Mouse (Mus musculus): ENCODE measurements around the gene Bnc1.

Gene Bnc1

DNA sequence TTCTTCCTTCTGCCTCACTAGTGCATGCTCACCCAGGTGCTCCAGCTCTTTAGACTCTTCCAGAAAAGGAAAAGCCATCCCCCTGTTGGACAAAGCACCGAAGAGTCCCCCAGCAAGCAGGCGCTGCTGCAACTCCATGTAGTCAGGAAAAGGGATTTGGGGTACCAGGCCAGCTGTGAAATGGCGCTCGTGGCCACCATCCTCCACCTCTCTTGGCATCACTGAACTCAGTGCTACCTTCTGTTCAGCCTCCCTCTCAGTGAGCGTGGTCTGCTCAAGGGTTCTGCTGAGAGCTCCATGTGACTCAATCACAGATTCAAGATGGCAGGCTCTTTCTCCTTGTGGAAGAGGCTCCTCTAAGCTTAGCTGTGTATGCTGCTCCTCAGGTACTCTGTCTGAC is 18.8 kb downstream of the Bnc1 start:
- DNase-seq = no peak

DNA sequence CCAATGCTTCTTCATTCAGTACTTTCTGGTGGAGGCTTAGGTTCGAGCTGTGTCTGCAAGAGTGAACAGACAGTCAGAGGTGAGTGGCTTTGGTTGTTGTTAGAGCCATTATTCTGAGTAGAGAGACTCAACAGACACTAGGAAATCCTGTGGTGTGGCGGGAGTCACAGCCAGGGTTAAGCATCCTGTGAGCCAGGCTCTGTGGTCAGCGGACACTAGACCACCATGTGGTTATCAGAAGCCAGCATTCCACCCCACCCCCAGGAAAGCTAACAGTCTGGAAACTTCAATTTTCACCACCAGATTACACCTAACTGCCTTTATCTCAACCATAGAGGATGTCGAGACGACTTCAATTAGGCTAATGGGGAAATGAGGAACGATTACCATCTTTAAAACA is 23.1 kb downstream of the Bnc1 start:
- no peak for DNase-seq

DNA sequence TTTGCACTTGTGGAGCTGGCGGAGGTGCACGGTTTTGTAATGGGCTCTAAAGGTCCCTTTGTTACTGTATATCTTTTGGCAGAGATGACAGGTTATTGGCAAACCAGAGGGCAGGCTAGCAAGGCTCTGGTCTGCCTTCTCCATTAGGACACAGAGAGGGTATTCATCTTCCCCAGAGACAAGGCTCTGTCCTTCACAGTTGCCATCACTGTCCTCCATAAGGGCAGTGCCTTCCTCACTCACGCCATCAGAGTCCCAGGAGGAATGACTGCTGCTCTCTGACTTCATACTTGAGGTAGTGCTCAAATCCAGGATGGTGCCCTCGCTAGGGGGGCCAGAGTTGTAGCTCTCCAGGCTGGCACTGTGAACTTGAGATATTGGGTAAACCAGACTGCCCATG is 23.6 kb downstream of the Bnc1 start:
- no peak for DNase-seq

DNA sequence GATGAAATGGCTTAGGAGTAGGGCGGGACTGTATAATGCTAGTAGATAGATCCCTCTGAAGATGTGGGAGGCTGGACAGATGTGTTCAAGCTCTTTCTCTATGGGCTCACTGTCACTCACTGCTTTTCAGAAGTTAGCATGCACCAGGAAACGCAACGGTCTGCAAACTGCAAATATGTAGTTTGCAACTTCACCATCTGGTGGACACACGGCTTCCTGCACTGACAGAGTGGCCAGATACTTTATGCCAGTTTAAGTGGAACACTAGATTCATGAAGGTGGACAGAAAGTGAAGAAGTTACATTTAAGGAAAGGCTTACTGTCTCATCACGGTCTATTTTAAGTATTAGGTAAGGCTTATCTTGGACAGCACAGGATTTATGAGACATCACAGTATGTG is 25.9 kb downstream of the Bnc1 start:
- no peak for DNase-seq

GRCm38 (mm10) chr7:81959704-81960103 is 32.4 kb downstream of the Bnc1 start:
- DNase-seq = no peak

DNA sequence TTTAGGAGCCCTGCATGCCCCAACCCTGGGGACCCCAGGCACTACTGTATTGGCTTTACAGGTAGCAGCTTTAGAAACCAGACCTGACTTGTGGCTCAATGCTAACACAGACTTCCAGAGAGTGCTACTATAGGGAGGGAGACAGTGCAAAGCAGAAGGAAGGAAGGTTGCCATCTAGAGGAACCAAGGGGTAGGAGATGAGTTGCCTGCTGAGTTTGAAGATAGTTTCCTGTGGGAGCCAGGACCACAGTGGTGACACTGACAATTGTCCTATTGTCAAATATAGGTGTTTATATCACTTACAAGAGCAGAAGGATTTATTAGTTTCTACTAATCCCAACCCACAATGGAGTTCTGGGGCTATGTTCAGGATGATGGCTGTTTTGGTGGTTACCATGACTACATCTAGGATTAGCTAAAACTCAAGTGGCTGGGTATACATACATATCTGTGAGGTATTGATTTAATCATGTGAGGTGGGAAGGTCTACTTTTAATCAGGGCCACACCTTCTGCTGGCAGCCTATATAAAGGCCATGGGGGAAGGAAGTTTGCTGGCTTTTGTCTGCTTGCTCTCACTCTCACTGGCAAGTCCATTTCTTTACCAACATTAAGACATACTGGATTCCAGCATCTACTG is 37.8 kb downstream of the Bnc1 start:
- no peak for DNase-seq

GRCm38 (mm10) chr7:81950499-81950898 is 41.6 kb downstream of the Bnc1 start:
- DNase-seq = no peak

DNA sequence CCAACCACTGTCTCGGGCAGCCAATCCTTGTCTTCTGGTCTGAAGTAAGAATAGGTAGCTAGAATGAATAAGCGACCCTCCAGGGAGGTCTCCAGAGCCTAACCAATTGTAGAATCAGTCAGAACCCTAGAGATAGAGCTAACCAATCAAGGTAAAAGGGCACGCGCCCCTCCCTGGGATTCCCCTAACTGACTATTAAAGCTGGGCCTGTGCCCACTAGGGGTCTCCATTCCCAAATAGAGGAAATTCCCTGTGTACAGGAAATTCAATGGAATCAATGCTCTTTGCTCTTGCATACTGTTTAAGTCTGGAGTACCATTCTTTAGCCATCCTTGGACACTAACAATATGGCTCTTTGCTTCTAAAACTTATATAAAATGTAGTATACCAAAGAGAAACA is 46.7 kb downstream of the Bnc1 start:
- DNase-seq = no peak

DNA sequence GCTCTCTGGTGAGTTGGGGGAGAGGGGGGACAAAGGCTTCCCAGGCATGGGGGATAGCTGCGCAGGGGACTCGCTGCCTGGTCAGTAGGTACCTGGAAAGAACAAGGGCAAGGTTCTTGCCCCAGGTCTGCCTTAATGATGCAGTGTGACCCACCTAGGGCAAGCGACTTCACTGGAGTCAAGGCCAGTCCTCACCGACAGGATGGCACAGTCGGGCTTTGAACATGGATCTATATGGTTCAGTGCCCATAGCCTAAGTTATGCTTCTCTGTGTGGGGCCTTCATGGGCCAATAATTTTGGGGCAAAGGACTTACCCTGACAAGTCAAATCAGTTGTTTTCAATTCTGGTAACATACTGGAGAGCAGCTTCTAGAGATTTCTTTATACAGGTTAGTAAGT is 57.3 kb downstream of the Bnc1 start:
- no peak for DNase-seq

DNA sequence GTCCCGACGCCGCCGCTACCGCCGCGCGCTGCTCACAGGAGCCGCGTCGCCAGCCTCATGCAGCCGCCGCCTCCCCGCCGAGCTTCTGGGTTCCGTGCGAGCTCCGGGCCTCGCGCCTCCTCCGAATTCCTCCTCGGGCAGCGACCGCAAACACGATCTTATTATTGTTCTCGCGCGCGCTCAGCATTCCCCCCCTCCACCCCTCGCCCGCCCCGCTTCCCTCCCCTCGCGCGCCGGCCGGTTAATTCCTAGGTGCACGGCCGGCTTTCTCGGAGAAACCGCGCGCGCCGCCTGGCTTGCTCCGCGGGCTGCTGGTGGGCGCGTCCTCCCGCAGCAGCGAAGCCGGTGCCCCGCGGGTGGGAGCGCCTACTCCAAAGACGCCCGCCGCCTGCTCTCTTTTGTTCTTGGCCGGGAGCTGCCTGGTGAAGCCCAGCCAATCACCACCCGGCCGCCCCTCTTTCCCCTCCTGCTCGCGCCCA is 57.8 kb downstream of the Bnc1 start, which contains the start of gene Hdgfl3:
Gene Hdgfl3, minus strand, starts transcription at position 207 of the 479 bp plus-strand sequence.
- peak; percentile 54 for DNase-seq

GRCm38 (mm10) chr7:81933601-81934266 is 58.4 kb downstream of the Bnc1 start:
- peak; percentile 13 for DNase-seq

DNA sequence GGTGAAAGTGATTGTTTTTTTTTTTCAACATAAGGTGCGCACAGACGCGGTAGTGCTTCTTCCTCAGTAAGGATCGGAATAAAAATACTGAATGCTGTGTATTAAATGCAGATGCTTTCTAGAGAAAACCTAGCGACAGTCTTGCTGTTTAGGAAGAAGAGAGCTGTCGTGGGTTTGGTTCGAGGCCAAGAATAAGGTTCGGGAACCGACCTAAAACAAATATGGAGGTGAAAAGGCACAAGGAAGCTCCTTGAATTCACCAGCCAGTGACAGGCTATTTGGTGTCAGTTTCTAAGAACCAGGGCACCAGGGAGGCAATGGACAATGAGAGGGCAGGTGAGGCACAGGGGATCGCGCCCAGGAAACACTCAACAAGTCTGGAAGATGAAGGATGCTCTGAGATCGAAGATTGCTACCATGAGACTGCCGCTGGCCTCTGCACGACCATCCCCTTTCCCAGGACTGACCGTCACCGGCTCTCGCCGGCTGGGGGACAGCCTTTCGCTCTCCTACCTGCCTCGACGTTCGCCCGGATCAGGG is 59.0 kb downstream of the Bnc1 start:
- no peak for DNase-seq

GRCm38 (mm10) chr7:81932521-81933045 is 59.5 kb downstream of the Bnc1 start:
- no peak for DNase-seq

GRCm38 (mm10) chr7:81928998-81929397 is 63.1 kb downstream of the Bnc1 start:
- DNase-seq = no peak

DNA sequence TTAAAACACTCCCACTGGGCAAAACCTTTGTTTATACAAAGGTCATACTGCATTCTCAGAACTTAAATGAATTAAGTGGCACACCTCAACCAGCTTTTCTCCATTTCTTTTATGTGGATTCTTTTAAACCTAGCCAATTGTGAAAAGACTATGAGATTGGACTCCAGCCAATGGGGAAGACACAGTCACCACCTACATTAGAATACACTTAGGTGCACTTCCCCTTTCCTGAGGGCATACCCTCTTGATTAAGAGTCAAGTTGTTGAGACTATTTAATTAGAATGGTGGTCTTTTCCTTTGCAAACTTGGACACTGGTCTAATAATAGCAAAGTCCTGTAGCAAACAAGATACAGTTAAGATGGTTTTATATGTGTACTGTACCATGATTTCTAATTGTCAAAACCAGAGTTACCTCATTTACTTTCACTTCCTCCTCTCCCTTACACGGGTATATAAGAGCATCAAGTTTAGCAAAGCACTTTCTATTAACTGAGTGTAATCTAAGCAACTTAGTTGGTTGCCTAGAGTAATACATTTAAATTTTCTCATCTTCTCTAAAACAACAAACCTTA is 70.6 kb downstream of the Bnc1 start:
- DNase-seq = no peak

DNA sequence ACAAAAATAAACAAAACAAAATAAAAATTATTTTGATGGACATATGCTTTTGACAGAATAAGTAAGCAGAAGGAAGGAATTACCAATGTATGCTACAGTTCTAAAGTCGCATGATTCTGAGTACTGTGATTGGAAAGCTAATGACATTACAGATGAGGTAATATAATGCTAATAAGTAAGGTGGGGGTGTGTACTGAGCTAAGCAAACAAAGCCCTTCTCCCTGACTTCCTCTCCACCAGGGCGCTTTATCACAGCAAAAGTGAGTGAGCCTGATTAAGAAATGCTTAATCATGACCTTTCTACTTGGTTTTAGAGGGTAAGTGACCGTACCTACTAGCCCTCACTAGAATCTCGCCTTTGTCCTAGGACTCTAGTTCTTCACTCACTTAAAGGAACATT is 71.8 kb downstream of the Bnc1 start:
- DNase-seq = no peak

- no peak for DNase-seq
Observed at GRCm38 (mm10) chr7:81918316-81918715, 73.8 kb downstream of the Bnc1 start.
